Mouse (Mus musculus) CH12.LX (cell line): ENCODE measurements around the gene Dgkq. TPM values are rescaled to one million over a fixed set of nuclear protein-coding genes. Genes with fewer than 3 reads are reported as not detected.

Experiments used
- DNase-seq: peaks from one replicate; pipeline ENCODE4 v3.0.0-alpha.2; 2013; ENCODE audit errors: extremely low read depth
- H3K27ac ChIP-seq: 2 replicates; pipeline ENCODE4 v1.5.1; 2012; ENCODE audit warnings: low read depth, mild to moderate bottlenecking, control low read depth, moderate library complexity; ENCODE audit not compliant: insufficient read depth
- H3K27me3 ChIP-seq: replicated peaks from 2 replicates; pipeline ENCODE3; 2012; ENCODE audit warnings: inconsistent platforms
- H3K36me3 ChIP-seq, 2 experiments: replicated peaks in 1 of 2; 2 replicates each; pipeline versions ENCODE3 to v1.6.1; 2012; ENCODE audit warnings: inconsistent platforms in 1 of 2, low read length in 1 of 2, mild to moderate bottlenecking in 1 of 2, mixed read lengths in 1 of 2, moderate library complexity in 1 of 2; ENCODE audit not compliant: control insufficient read depth in 1 of 2, insufficient read depth in 1 of 2
- H3K4me1 ChIP-seq, 2 experiments: 2 replicates each; pipeline ENCODE4 v1.6.1; 2012; ENCODE audit warnings: inconsistent platforms in 1 of 2, moderate library complexity in 1 of 2; ENCODE audit not compliant: insufficient read depth in 2 of 2, control insufficient read depth in 1 of 2
- H3K4me2 ChIP-seq: 2 replicates; pipeline ENCODE4 v1.6.1; 2012; ENCODE audit warnings: low read depth, mild to moderate bottlenecking, control low read depth; ENCODE audit not compliant: poor library complexity, insufficient read depth, severe bottlenecking
- H3K4me3 ChIP-seq, 3 experiments: fragments of 150-350 bp in 1 of 3; sonication (generic) in 1 of 3; replicated peaks in 1 of 3; 2 replicates each; pipeline versions ENCODE3 to v1.5.1; 2011 to 2012; ENCODE audit warnings: low read depth in 2 of 3, low read length in 2 of 3, mild to moderate bottlenecking in 2 of 3, moderate library complexity in 2 of 3, control low read depth in 1 of 3, improper control_type of control experiment in 1 of 3, inconsistent platforms in 1 of 3, mixed read lengths in 1 of 3; ENCODE audit not compliant: poor library complexity in 1 of 3
- H3K79me2 ChIP-seq: replicated peaks from 2 replicates; pipeline ENCODE4 v1.6.1; 2012; ENCODE audit warnings: mild to moderate bottlenecking, moderate library complexity; ENCODE audit not compliant: control insufficient read depth, poor library complexity, insufficient read depth, severe bottlenecking; ENCODE audit errors: extremely low read depth
- H3K9ac ChIP-seq: 2 replicates; pipeline ENCODE4 v1.6.1; 2012; ENCODE audit warnings: low read depth, mild to moderate bottlenecking, control low read depth, moderate library complexity; ENCODE audit not compliant: insufficient read depth
- H3K9me3 ChIP-seq: replicated peaks from 2 replicates; pipeline ENCODE3; 2012; ENCODE audit warnings: low read length, inconsistent platforms, mixed read lengths
- CHD2 ChIP-seq: IDR thresholded peaks from 2 replicates; pipeline ENCODE4 v1.6.1; 2011; ENCODE audit warnings: low read length, improper control_type of control experiment
- ETS1 ChIP-seq: conservative IDR thresholded peaks from 2 replicates; pipeline ENCODE4 v1.6.1; 2012; ENCODE audit warnings: low read depth, mild to moderate bottlenecking, inconsistent platforms, low read length, improper control_type of control experiment, moderate library complexity
- HCFC1 ChIP-seq: IDR thresholded peaks from 2 replicates; pipeline ENCODE4 v1.6.1; 2012; ENCODE audit warnings: low read depth, mild to moderate bottlenecking, inconsistent platforms, low read length, improper control_type of control experiment
- MXI1 ChIP-seq: IDR thresholded peaks from 2 replicates; pipeline ENCODE4 v1.6.1; 2011; ENCODE audit warnings: mild to moderate bottlenecking, low read depth, low read length, improper control_type of control experiment
- NRF1 ChIP-seq: IDR thresholded peaks from 2 replicates; pipeline ENCODE4 v1.6.1; 2014; ENCODE audit warnings: low read depth, mild to moderate bottlenecking, inconsistent platforms, low read length, improper control_type of control experiment, moderate library complexity
- RCOR1 ChIP-seq: conservative IDR thresholded peaks from 2 replicates; pipeline ENCODE4 v1.6.1; 2012; ENCODE audit warnings: low read depth, mild to moderate bottlenecking, inconsistent platforms, low read length, improper control_type of control experiment
- SIN3A ChIP-seq: IDR thresholded peaks from 2 replicates; pipeline ENCODE4 v1.6.1; 2012; ENCODE audit warnings: low read length, improper control_type of control experiment, inconsistent platforms
- TBP ChIP-seq: conservative IDR thresholded peaks from 2 replicates; pipeline ENCODE4 v1.6.1; 2011; ENCODE audit warnings: low read depth, low read length, improper control_type of control experiment
- ZC3H11A ChIP-seq: IDR thresholded peaks from 2 replicates; pipeline ENCODE4 v1.6.1; 2012; ENCODE audit warnings: low read depth, mild to moderate bottlenecking, inconsistent platforms, low read length, improper control_type of control experiment
- dilution Hi-C: fragments of 300-500 bp; cut with MboI; formaldehyde crosslinking; loops from 2 replicates; pipeline ENCODE4 v1.14.3; 2020; ENCODE audit warnings: low sequenced_read_pairs; ENCODE audit not compliant: extremely low pct_unique_long_range_greater_than_20kb, extremely low pct_ligation_motif_present
- in situ Hi-C: fragments of 300-500 bp; cut with MboI; formaldehyde crosslinking; loops from 3 replicates; pipeline ENCODE4 v1.14.3; 2019; ENCODE audit warnings: low sequenced_read_pairs, low pct_ligation_motif_present, low pct_unique_long_range_greater_than_20kb, mixed read lengths
- polyA plus RNA-seq: library from polyadenylated mRNA; unstranded; fragments of >175 nt; gene quantifications from 2 replicates; pipeline ENCODE4 v1.2.1, GENCODE M21; 2012; ENCODE audit warnings: low read depth; ENCODE audit not compliant: insufficient read length
- total RNA-seq, 2 experiments: library from RNA; depleted of rRNA; stranded (reverse); fragments of 300-350 nt in 1 of 2; fragments of >200 nt in 1 of 2; gene quantifications; 2 replicates each; pipeline ENCODE4 v1.2.3; 2012 to 2014

The Dgkq gene
- total and polyA plus RNA-seq, 3 experiments: 3.7 to 8.5 (median 4.4) TPM

DNA sequence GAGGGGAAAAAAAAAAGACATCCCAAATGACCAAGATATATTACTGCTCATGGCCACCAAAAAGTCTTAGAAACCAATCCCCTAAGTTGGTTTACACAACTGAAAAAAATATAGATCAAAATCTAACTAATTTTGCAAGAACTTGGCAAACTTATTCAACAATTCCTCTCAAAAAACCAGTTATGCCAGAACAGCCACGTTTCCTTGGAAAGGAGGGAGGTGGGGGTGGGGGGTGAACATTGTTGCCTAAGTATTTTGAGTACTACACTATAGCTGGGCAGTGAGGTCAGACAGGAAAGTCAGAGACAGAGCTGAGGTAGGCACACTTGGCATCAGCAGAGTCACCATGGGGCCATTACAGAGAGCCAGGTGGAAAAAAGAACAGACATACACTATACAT is 69.5 kb downstream of the Dgkq start:
- Histone ChIP-seq H3K9ac (no peak overlapping the region), H3K4me3 (no peak overlapping the region), H3K4me2 (no peak overlapping the region), H3K27me3 (no peaks in the 10 kb centered on the region), H3K36me3 (peaks cover 92 to 99% of the 10 kb centered on the region in 2 experiments), H3K4me1 (peaks cover 0 to 16% of the 10 kb centered on the region in 2 experiments; a peak in 2 of 4 replicates), H3K9me3 (no peaks in the 10 kb centered on the region), H3K79me2 (no peaks in the 10 kb centered on the region), H3K27ac (no peak overlapping the region)
- in situ Hi-C loops (no loop called here), dilution Hi-C loops (no loop called here)
- TF ChIP-seq RCOR1: no peak
- no peak for TF ChIP-seq ZC3H11A
- no peak for TF ChIP-seq MXI1
- TF ChIP-seq TBP: no peak
- no peak for TF ChIP-seq ETS1
- no peak for TF ChIP-seq CHD2
- TF ChIP-seq NRF1: no peak
- TF ChIP-seq SIN3A: no peak
- no peak for TF ChIP-seq HCFC1
- DNase-seq: no peak

Other genes with a start within 250 kb of the Dgkq start
- gene Atp5k, start 235.2 kb downstream of the Dgkq start, total RNA-seq (2012; rRNA removed): 567 and 782 TPM in 2 replicates
- gene Atp5k, start 235.2 kb downstream of the Dgkq start, total RNA-seq (2014; rRNA removed): 199 and 240 TPM in 2 replicates
- gene Atp5k, start 235.2 kb downstream of the Dgkq start, polyA plus RNA-seq: 276 and 399 TPM in 2 replicates
- gene Mfsd7a, start 220.8 kb downstream of the Dgkq start, total RNA-seq (2012; rRNA removed): not detected in 2 replicates
- gene Mfsd7a, start 220.8 kb downstream of the Dgkq start, total RNA-seq (2014; rRNA removed): not detected in 2 replicates
- gene Mfsd7a, start 220.8 kb downstream of the Dgkq start, polyA plus RNA-seq: not detected in 2 replicates
- 5.5 and 8.0 TPM in 2 replicates for gene Pcgf3, start 208.4 kb downstream of the Dgkq start, total RNA-seq (2012; rRNA removed)
- gene Pcgf3, start 208.4 kb downstream of the Dgkq start, total RNA-seq (2014; rRNA removed): 6.0 and 6.8 TPM in 2 replicates
- 18.8 and 21.8 TPM in 2 replicates for gene Pcgf3, start 208.4 kb downstream of the Dgkq start, polyA plus RNA-seq
- not detected in 2 replicates for gene Cplx1, start 119.6 kb downstream of the Dgkq start, total RNA-seq (2012; rRNA removed)
- not detected in 2 replicates for gene Cplx1, start 119.6 kb downstream of the Dgkq start, total RNA-seq (2014; rRNA removed)
- not detected in 2 replicates for gene Cplx1, start 119.6 kb downstream of the Dgkq start, polyA plus RNA-seq
- 61.6 and 67.3 TPM in 2 replicates for gene Gak, start 39.9 kb downstream of the Dgkq start, total RNA-seq (2012; rRNA removed)
- gene Gak, start 39.9 kb downstream of the Dgkq start, total RNA-seq (2014; rRNA removed): 49.9 and 50.7 TPM in 2 replicates
- gene Gak, start 39.9 kb downstream of the Dgkq start, polyA plus RNA-seq: 59.0 and 65.2 TPM in 2 replicates
- gene Tmem175, start 39.9 kb downstream of the Dgkq start, total RNA-seq (2012; rRNA removed): 15.5 and 20.3 TPM in 2 replicates
- 18.3 and 25.4 TPM in 2 replicates for gene Tmem175, start 39.9 kb downstream of the Dgkq start, total RNA-seq (2014; rRNA removed)
- 20.0 and 21.4 TPM in 2 replicates for gene Tmem175, start 39.9 kb downstream of the Dgkq start, polyA plus RNA-seq
- 4.0 and 5.8 TPM in 2 replicates for gene Idua, start 9.3 kb downstream of the Dgkq start, total RNA-seq (2012; rRNA removed)
- gene Idua, start 9.3 kb downstream of the Dgkq start, total RNA-seq (2014; rRNA removed): 2.1 and 2.3 TPM in 2 replicates
- 10.6 and 10.8 TPM in 2 replicates for gene Idua, start 9.3 kb downstream of the Dgkq start, polyA plus RNA-seq
- gene Slc26a1, start 5.9 kb upstream of the Dgkq start, total RNA-seq (2012; rRNA removed): 0.08 TPM in 2 replicates
- gene Slc26a1, start 5.9 kb upstream of the Dgkq start, total RNA-seq (2014; rRNA removed): not detected in 2 replicates
- 0.07 and 0.11 TPM in 2 replicates for gene Slc26a1, start 5.9 kb upstream of the Dgkq start, polyA plus RNA-seq
- 0.55 and 0.64 TPM in 2 replicates for gene Fgfrl1, start 22.7 kb upstream of the Dgkq start, total RNA-seq (2012; rRNA removed)
- 0.17 TPM in 1 of 2 replicates, not detected in the other for gene Fgfrl1, start 22.7 kb upstream of the Dgkq start, total RNA-seq (2014; rRNA removed)
- gene Fgfrl1, start 22.7 kb upstream of the Dgkq start, polyA plus RNA-seq: 0.26 and 0.64 TPM in 2 replicates
- gene Rnf212, start 105.3 kb upstream of the Dgkq start, total RNA-seq (2012; rRNA removed): not detected in 2 replicates
- gene Rnf212, start 105.3 kb upstream of the Dgkq start, total RNA-seq (2014; rRNA removed): not detected in 2 replicates
- gene Rnf212, start 105.3 kb upstream of the Dgkq start, polyA plus RNA-seq: not detected in 2 replicates
- not detected in 2 replicates for gene Tmed11, start 125.7 kb upstream of the Dgkq start, total RNA-seq (2012; rRNA removed)
- not detected in 2 replicates for gene Tmed11, start 125.7 kb upstream of the Dgkq start, total RNA-seq (2014; rRNA removed)
- not detected in 2 replicates for gene Tmed11, start 125.7 kb upstream of the Dgkq start, polyA plus RNA-seq
- gene Vmn2r8, start 139.2 kb upstream of the Dgkq start, total RNA-seq (2012; rRNA removed): not detected in 2 replicates
- gene Vmn2r8, start 139.2 kb upstream of the Dgkq start, total RNA-seq (2014; rRNA removed): not detected in 2 replicates
- gene Vmn2r8, start 139.2 kb upstream of the Dgkq start, polyA plus RNA-seq: not detected in 2 replicates
- gene Vmn2r9, start 182.9 kb upstream of the Dgkq start, total RNA-seq (2012; rRNA removed): not detected in 2 replicates
- not detected in 2 replicates for gene Vmn2r9, start 182.9 kb upstream of the Dgkq start, total RNA-seq (2014; rRNA removed)
- not detected in 2 replicates for gene Vmn2r9, start 182.9 kb upstream of the Dgkq start, polyA plus RNA-seq